Mouse (Mus musculus) embryonic facial prominence, embryonic 12.5 days (tissue): Measurements from ENCODE around the gene Olfr974. TPM values are rescaled to one million over a fixed set of nuclear protein-coding genes. Genes with fewer than 3 reads are reported as not detected.
"Not testable (repeated sequence)": the region's sequence is repeated elsewhere in the genome, so short reads cannot be mapped to it uniquely, and the experiment has no call there.

ENCODE experiments used
- ATAC-seq: fragments of 200-750 bp; cut with Nextera tagmentation; 2 replicates; pipeline ENCODE4 v1.8.0; 2017; ENCODE audit not compliant: insufficient number of reproducible peaks, insufficient read depth, low FRiP score, low TSS enrichment
- H3K27ac ChIP-seq: fragments of 300-500 bp; sonication (generic); 2 replicates; pipeline ENCODE4 v1.5.1; 2016; ENCODE audit warnings: mild to moderate bottlenecking
- H3K27me3 ChIP-seq: fragments of 300-500 bp; sonication (generic); 2 replicates; pipeline ENCODE4 v1.6.1; 2016; ENCODE audit warnings: mild to moderate bottlenecking, moderate library complexity
- H3K36me3 ChIP-seq: fragments of 300-500 bp; sonication (generic); 2 replicates; pipeline ENCODE4 v1.6.1; 2016; ENCODE audit warnings: mild to moderate bottlenecking
- H3K4me1 ChIP-seq: fragments of 300-500 bp; sonication (generic); 2 replicates; pipeline ENCODE4 v1.6.1; 2016
- H3K4me2 ChIP-seq: fragments of 300-500 bp; sonication (generic); replicated peaks from 2 replicates; pipeline ENCODE4 v1.6.1; 2016; ENCODE audit warnings: mild to moderate bottlenecking, moderate library complexity
- H3K4me3 ChIP-seq: fragments of 300-500 bp; sonication (generic); 2 replicates; pipeline ENCODE4 v1.5.1; 2016; ENCODE audit warnings: mild to moderate bottlenecking
- H3K9ac ChIP-seq: fragments of 300-500 bp; sonication (generic); 2 replicates; pipeline ENCODE4 v1.6.1; 2016; ENCODE audit warnings: mild to moderate bottlenecking, moderate library complexity
- H3K9me3 ChIP-seq: fragments of 300-500 bp; sonication (generic); 2 replicates; pipeline ENCODE4 v1.6.1; 2016; ENCODE audit warnings: mild to moderate bottlenecking, moderate library complexity
- WGBS: fragments of 180-500 bp; shearing (Covaris S2); methylation state at CpG from one replicate; pipeline ENCODE4 v1.1.7; 2016; 5-methylcytosine and 5-hydroxymethylcytosine counted together
- polyA plus RNA-seq: library from polyadenylated mRNA; unstranded; fragments of >200 nt; fragmentation: Nextera tagmentation; extraction: Ambion mirVana; gene quantifications from 2 replicates; pipeline ENCODE4 v1.2.1, GENCODE M21; 2016

The Olfr974 gene
- not detected in 2 replicates for polyA plus RNA-seq

GRCm38 (mm10) chr9:39937201-39937600 lies at the start of gene Olfr974:
Gene Olfr974 (plus strand): TSS chr9:39937501.
- H3K27me3 ChIP-seq, result no peaks in the 10 kb centered on the region
- ATAC-seq, result no peak
- H3K27ac ChIP-seq, result no peak within 1 kb of the TSS
- no peaks in the 10 kb centered on the region for H3K36me3 ChIP-seq
- 84% methylated on average over 1 of the region's 1 CpGs for WGBS
- H3K9ac ChIP-seq, result no peak within 1 kb of the TSS
- no peak within 1 kb of the TSS for H3K4me2 ChIP-seq
- H3K4me1 ChIP-seq, result no peaks in the 10 kb centered on the region
- H3K9me3 ChIP-seq, result no peaks in the 10 kb centered on the region
- H3K4me3 ChIP-seq, result no peak within 1 kb of the TSS

GRCm38 (mm10) chr9:39905106-39905505 lies 32.2 kb upstream of the Olfr974 start:
- Histone ChIP-seq H3K4me3 (no peak overlapping the region), H3K27ac (no peak overlapping the region), H3K9me3 (no peaks in the 10 kb centered on the region), H3K9ac (no peak overlapping the region), H3K4me2 (no peak overlapping the region), H3K4me1 (no peaks in the 10 kb centered on the region), H3K36me3 (no peaks in the 10 kb centered on the region), H3K27me3 (no peaks in the 10 kb centered on the region)
- 76% methylated on average over 6 of the region's 6 CpGs for WGBS
- ATAC-seq, result no peak

DNA sequence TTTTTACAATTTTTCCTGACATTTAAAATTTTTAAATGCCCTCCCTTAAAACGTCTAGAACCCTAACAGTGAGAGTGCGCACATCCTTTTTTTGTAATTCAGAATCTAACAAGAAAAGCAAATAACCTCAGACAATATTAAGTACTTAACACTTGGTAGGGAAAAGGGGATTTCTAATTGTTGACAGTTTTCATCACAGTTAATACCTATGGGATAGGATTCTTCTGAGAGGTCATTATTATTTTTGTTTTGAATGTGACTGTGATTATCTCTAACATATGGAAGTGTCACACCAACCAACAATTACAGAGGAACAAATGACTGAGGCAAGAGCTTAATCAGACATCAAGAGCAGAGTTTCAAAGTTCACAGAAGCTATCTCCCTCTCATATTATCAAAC lies 30.3 kb upstream of the Olfr974 start, which contains the start of gene Olfr229:
Gene Olfr229 (plus strand): TSS at position 301 of the 400 bp plus-strand sequence.
- no peak for ATAC-seq
- no peaks in the 10 kb centered on the region for H3K36me3 ChIP-seq

DNA sequence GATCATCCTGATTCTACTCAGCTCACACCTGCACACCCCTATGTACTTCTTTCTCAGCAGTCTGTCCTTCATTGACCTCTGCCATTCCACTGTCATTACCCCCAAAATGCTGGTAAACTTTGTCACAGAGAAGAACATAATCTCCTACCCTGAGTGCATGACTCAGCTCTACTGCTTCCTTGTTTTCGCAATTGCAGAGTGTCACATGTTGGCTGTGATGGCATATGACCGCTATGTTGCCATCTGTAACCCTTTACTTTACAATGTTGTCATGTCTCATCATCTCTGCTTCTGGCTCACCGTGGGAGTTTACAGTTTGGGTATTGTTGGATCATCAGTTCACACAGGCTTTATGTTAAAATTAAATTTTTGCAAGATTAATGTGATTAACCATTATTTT lies 27.4 kb upstream of the Olfr974 start:
- Histone ChIP-seq H3K4me3 (no peak overlapping the region), H3K4me2 (no peak overlapping the region), H3K4me1 (no peaks in the 10 kb centered on the region), H3K9ac (no peak overlapping the region), H3K27ac (no peak overlapping the region), H3K9me3 (no peaks in the 10 kb centered on the region), H3K36me3 (no peaks in the 10 kb centered on the region), H3K27me3 (no peaks in the 10 kb centered on the region)
- no peak for ATAC-seq
- 82% methylated on average over 3 of the region's 3 CpGs for WGBS

More for the DNA sequence above, 30.3 kb upstream of the Olfr974 start, which contains the start of gene Olfr229:
- Histone ChIP-seq H3K27ac (no peak within 1 kb of the TSS), H3K27me3 (no peaks in the 10 kb centered on the region), H3K4me2 (no peak within 1 kb of the TSS), H3K4me3 (no peak within 1 kb of the TSS), H3K9me3 (no peaks in the 10 kb centered on the region), H3K4me1 (no peaks in the 10 kb centered on the region), H3K9ac (no peak within 1 kb of the TSS)
- 73% methylated on average over 2 of the region's 2 CpGs for WGBS

GRCm38 (mm10) chr9:39927975-39928836 lies 9.1 kb upstream of the Olfr974 start:
- H3K9ac ChIP-seq, H3K36me3 ChIP-seq, H3K4me1 ChIP-seq, ATAC-seq, H3K4me2 ChIP-seq, H3K27ac ChIP-seq, H3K4me3 ChIP-seq, H3K9me3 ChIP-seq, H3K27me3 ChIP-seq: not testable (repeated sequence)
- WGBS, result no CpG with 5 or more reads among the region's 4 CpGs

DNA sequence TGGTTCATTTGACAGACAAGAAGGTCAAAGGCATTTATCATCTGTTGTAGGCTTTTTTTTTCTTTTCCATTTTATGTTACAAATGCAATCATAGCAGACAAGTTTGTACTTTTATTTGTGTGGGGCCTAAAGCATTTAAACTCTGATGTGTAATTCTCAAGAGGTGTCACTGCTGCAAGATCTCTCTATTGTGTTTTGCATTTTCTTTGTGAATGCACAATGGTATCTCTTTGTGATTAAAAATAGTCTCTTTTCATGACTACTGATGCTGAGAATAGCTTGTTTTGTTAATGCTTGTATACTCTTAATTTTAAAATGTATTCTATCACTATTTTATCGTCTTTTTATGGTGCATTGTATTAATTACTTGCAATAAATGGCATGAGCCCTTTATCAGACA lies 8.5 kb upstream of the Olfr974 start:
- not testable (repeated sequence) for H3K36me3 ChIP-seq, H3K27me3 ChIP-seq, H3K9me3 ChIP-seq, ATAC-seq, H3K4me3 ChIP-seq, H3K9ac ChIP-seq, H3K4me1 ChIP-seq, H3K4me2 ChIP-seq, H3K27ac ChIP-seq
- WGBS, result 73% methylated on average over 1 of the region's 1 CpGs

- H3K36me3 ChIP-seq, result no peaks in the 10 kb centered on the region
- ATAC-seq, result no peak
- no peaks in the 10 kb centered on the region for H3K9me3 ChIP-seq
- no peak within 1 kb of the TSS for H3K27ac ChIP-seq
- no peak within 1 kb of the TSS for H3K4me2 ChIP-seq
- 53% methylated on average over 1 of the region's 1 CpGs for WGBS
- H3K9ac ChIP-seq, result no peak within 1 kb of the TSS
- no peaks in the 10 kb centered on the region for H3K4me1 ChIP-seq
- H3K4me3 ChIP-seq, result no peak within 1 kb of the TSS
- no peaks in the 10 kb centered on the region for H3K27me3 ChIP-seq
Measured at GRCm38 (mm10) chr9:39951946-39952345, 14.6 kb downstream of the Olfr974 start, which contains the start of gene Olfr975. Gene Olfr975 (minus strand): TSS chr9:39952046.

DNA sequence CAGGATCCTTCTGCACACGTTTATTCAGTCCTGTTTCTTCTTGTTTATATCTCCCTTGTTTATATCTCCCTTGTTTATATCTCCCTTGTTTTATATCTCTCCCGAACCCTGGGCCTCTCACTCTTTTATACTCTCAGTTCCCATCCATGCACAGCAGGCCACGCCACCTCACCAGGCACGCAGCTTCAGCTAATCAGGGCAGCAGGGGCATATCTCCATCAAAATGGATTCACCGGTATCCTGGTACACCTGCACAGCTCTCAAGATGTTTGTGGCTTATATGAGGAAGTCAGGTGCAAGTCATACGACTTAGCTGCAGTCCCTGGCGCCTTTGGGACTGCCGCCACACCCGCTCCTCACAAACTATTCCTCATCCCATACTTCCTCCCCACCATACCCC lies 23.7 kb downstream of the Olfr974 start, which contains the start of gene Olfr976:
Gene Olfr976 (minus strand): TSS at position 101 of the 400 bp plus-strand sequence.
- H3K9me3 ChIP-seq, H3K4me1 ChIP-seq, H3K27me3 ChIP-seq, H3K4me3 ChIP-seq, H3K9ac ChIP-seq, H3K36me3 ChIP-seq, H3K4me2 ChIP-seq, H3K27ac ChIP-seq, ATAC-seq: not testable (repeated sequence)
- 84% methylated on average over 7 of the region's 9 CpGs for WGBS

DNA sequence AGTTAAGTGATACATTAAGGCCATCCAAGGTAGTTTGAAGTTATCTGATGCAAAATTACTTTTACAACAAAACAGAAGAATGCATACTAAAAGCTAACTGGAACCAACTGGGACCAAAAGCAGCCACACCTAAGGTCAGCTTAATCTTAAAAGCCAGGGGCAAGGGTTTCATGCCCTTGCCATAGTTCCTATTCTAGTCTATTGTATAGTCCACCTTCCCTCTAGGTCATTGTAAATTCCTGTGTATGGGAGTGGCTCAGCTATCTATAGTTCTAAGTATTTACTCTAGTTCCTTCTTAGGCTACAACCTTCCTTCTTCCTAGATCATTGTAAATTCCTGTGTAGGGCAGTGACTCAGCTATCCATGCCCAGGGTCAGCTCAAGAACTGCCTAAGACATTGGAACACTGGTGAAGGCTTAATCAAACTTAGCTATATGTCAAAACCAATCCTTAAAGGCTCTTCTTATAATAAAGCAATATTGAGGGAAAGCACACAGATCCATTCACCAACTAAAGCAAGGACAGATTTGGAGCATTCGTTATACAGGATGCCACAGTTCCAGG lies 39.4 kb downstream of the Olfr974 start:
- H3K4me1 ChIP-seq, H3K27me3 ChIP-seq, H3K4me3 ChIP-seq, H3K27ac ChIP-seq, H3K9ac ChIP-seq, ATAC-seq, H3K4me2 ChIP-seq, H3K36me3 ChIP-seq, H3K9me3 ChIP-seq: not testable (repeated sequence)
- 93% methylated on average over 1 of the region's 1 CpGs for WGBS

- Histone ChIP-seq H3K27ac (no peak within 1 kb of the TSS), H3K4me3 (no peak within 1 kb of the TSS), H3K4me1 (no peaks in the 10 kb centered on the region), H3K36me3 (no peaks in the 10 kb centered on the region), H3K4me2 (no peak within 1 kb of the TSS), H3K27me3 (no peaks in the 10 kb centered on the region), H3K9ac (no peak within 1 kb of the TSS), H3K9me3 (no peaks in the 10 kb centered on the region)
- WGBS, result 71% methylated on average over 2 of the region's 2 CpGs
- ATAC-seq, result no peak
Measured at GRCm38 (mm10) chr9:39991813-39992212, 54.5 kb downstream of the Olfr974 start, which contains the start of gene Olfr978. Gene Olfr978 (plus strand): TSS chr9:39992113.
